Mouse (Mus musculus) spleen, adult 2 months (tissue): ENCODE measurements around the gene Stx3.

Experiments
- CTCF ChIP-seq: fragments of 200-500 bp; IDR thresholded peaks from 2 replicates; pipeline ENCODE4 v1.5.1; 2011; ENCODE audit warnings: mild to moderate bottlenecking, inconsistent platforms; ENCODE audit not compliant: insufficient read depth, insufficient read length, insufficient replicate concordance; ENCODE audit errors: extremely low read depth
- POLR2A ChIP-seq: fragments of 200-500 bp; IDR thresholded peaks from 2 replicates; pipeline ENCODE4 v1.6.1; 2011; ENCODE audit warnings: low read depth, low read length, inconsistent platforms

DNA sequence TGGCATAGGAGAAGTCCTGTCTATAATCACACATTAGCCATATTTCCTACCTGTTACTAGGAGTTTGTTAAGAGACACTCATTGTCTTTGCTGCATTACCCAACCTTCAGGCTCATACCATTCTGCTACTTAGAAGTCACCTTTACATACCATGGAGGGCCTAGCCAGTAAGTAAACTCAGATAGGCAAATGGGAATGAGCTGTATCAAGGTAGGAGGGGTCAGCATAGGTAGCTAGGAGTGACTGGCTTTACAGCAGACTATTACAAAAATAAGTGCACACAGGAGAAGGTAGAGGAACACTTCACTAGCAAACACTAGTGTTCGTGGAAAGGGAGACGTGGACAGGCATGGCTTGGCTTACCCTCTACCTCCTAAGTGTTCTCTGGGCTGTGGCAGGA, 71.9 kb downstream of the Stx3 start, which contains the start of gene Gif:
- TF ChIP-seq CTCF: no peak
- no peak for TF ChIP-seq POLR2A
